Mouse (Mus musculus) lung, adult 18-20 months (tissue): Measurements from ENCODE around the gene Sobp.

Experiments
- DNase-seq, 2 experiments: peaks; one replicate each; pipeline ENCODE4 v3.0.0; 2022; ENCODE audit warnings: mixed read lengths in 2 of 2

Sobp gene

DNA sequence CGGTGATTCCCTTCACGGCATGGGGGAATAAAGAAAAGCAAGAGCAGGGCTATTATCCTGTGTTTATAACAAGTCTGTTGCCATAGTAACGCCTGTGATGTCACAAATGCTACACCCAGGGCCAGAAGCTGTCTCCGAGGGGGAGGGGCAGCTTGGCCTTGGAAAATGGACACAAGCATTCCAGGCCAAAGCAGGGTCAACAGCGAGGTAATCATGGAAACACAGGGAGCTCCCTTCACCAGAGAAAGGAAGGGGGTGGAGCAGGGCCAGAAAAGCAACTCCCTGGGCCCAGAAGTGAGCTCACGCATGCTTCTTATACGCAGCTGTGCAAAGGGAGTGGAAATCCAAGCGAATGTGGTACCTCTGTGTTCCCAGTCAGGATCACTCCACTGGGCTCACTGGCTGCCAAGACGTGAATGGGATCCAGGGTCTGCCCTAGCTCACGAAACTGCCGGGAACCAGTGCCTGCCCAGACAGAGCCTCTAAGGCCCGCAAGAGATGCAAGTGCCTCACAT is 19.2 kb downstream of the Sobp start:
- DNase-seq = peak; percentile 32 to 62

DNA sequence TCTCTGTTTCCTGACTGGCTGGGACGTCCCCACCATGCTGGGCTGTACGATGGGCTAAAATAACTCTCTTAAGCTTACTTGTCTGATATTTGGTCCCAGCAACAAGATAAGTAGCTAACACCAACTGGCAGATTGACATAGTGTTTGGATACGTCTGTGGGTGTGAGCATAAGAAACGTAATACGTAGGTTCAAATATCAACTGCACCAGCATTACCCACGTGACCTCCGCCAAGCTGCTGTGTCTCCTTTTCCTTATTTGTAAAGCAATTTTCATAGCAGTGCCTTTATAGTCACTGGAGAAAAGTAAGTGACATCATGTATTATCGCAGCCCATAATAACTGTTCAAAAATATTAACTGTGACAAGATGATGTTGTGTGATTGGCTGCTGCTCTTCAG is 21.7 kb downstream of the Sobp start:
- DNase-seq = no peak

DNA sequence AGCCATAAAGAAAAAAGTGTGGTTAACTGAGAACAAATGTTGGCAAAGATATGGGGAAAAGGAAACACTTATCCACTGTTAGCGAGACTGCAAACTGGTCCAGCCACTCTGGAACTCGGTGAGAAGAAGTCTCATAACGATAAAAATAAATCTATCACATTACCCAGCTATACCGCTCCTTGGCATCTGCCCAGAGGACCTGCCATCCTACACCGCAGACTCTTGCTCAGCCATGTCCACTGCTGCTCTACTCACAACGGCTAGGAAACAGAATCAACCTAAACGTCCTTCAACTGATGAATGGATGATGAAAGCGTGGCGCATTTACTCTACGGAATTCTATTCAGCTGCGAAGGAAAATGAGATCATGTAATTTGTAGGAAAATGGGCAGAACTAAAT is 25.9 kb downstream of the Sobp start:
- DNase-seq = no peak

DNA sequence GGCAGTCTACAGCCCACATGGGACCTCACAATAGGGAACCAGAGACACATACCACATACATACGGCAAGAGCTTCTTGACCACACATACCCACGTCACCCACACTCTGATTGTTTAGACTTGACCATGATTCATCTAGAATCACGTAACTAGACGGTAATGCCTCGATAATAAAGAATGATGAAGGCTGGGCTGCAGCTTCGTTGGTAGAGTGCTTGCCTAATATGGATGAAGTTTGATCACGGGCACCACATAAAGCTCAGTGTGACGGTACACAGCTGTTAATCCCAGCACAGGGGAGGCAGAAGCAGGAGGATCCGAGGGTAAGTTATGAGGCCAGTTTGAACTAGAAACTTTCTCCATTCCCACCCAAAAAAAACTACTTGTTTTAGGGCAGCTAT is 31.2 kb downstream of the Sobp start:
- no peak for DNase-seq

DNA sequence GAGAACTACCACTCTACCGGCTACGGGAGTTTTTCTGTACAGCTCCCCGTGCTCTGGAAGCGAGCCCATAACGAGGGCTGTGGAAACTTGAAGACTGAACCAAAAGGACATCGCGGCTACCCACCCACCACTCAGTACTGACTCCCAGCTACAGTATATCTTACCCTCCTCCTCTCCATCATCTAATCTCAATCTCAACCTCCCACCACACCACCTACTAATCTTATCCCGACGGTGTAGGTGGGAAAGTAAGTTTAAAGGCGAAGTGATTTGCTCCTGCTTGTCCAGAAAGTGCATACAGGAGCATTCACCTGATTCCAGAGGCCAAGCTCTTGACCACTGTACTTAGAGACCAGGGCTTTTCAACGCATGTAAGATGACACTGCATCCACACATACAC is 40.3 kb downstream of the Sobp start:
- DNase-seq = no peak

DNA sequence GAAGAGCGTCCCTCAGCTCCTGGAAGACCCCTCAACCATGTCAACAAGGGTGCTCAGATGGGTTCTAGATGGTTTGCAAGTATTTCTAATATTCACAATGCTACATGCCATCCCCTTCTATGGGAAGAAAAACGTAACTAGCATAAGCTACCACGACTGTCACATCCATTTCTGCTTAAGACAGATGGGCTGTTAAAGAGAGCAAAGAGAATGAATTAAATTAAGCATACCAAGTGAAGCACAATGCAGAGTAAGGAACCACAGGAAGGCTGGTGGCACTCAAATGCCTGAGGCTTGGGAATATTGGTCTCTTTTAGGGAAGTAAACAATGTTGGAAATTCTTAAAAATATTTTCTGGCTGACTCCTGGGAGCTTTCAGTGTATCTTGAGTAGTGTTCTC is 45.6 kb downstream of the Sobp start:
- DNase-seq = no peak

DNA sequence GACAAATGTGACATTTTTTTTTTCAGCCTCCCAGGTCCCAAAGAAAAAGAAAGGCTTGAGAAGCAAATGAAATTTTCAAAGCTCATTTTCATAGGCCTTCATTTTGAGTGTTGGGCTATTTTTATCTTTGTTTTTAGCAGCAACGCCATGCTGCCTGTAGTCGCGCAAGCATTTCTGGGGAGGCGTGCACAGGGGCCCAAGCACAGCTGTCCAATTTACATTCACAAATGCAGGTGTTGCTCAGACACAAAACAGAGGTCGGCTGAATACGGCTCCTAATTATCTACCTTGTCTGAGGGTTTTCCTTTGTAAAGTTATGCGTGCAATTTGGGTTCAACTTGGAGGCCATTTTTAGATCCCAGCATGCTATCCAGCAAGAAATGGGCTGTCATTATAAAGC is 49.8 kb downstream of the Sobp start:
- DNase-seq = no peak

DNA sequence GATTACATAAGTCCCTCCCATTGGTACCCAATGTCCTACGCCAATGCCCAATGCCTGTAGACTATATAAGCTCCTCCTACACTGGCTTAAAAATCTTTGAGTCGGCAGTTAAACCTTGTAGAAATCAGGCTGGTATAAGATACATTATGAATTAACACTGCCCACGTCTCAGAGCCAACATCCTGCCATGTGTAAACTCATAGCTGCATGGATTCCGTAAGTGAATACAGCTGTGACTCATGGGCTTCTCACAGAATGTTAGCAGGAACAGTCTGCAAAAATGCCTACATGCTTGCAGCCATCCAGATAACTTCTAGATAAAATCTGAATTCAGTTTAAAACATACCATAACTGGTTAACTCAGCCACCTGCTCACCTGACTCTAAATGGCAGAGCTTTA is 50.2 kb downstream of the Sobp start:
- no peak for DNase-seq

DNA sequence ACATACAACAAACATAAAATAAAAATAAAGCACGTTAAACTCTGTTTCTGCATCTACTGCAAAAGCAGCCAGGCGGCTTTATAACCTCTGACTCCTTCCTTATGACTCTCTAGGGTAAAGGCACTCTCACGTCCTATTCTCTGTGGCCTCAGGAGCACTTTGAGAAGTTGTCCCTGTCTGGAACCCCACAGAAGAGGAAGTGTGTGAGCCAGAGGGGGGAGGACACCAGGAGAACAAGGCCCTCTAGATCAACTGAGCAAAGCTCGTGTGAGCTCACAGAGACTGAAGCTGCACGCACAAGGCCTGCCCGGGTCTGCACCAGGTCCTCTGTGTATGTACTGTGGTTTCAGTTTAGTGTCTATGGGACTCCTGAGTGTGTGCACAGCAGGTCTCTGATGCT is 50.9 kb downstream of the Sobp start:
- DNase-seq = no peak

DNA sequence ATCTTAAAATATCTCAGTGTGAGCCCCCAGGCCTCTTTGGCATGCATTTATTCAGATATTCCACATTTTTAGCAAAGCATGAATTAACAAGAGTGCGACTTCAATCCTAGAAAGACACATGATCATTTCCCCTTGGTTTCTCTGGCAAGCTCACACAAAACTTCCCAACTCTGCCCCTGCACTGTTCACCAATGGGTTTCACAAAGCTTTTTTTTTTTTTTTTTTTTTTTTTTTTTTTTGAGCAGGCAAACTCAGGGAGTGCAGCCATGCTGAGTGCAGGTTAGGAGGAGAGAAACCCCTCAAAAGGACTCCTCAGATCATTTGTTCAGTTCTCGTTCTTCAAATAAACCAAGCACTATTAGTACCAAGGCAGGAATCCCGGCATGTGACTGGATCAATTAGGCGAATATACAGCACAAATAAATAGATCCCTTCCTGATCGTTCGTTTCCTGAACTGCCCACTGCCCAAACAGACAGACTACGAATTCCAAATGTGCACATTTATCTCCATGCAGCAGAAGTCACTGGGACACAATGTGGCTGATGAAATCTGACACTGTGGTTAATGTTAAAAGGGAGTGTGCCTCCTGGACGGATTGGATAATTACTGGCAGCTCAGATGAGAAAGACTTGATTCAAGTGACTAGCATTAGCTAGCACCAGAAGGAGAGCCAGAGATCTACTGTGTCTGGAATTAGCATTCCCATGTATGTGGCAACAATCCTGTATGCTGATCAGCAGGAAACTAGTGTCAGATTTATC is 53.5 kb downstream of the Sobp start:
- no peak for DNase-seq

DNA sequence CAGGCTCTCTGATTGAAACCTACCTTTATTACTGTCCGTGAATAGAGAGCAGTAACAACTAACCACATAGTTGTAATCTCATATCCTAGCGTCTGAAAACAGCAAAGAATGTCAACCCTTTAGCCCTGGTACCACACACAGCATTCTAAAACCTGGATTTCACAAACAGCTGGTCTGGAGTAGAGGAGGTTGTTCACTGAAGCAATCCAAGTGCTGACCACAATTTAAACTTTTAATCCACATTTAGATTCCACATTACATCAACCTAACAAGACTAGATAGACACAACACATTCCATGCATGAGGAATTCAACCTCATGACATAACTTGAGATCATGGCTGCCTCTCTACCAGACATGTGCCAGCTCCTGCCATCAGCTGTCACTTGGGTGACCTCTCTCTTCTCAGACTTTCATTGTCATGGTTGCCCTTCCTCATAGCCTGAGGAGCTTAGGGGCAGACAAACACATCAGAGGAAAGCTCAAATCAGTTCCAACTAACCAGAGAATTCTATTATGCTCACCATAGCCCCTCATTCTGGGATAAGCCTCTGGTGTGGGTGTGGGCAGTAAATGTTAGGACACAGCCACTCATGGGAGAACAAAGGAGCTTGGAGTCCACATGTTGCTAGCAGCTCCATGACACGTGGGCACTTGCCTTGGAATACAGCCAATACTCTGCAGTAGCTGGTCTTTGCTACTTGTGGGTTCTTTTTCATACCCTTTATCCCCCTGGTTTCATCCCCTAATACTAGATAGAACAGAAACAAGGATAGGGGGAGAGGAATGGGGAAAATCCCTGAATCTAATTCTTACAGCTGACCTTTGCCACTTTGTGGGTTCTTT is 58.0 kb downstream of the Sobp start:
- no peak for DNase-seq

DNA sequence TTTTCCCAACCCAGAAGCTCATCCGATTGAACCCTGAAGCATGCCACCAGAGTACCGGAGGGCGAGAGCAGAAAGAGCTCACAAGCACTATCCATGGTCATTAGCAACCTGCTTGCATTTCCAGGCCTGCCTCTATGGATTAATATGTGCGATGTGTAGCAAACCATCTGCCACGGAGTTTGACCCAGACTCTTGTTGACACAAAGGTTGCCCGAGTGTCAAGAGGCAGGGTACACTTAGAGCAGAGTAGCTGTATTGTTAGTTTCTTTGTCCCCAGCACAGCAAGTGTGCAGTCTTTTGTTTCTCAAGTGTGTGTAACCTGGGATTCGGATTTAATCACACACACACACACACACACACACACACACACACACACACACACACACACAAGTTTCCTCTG is 62.0 kb downstream of the Sobp start:
- peak; percentile 14 to 54 for DNase-seq

DNA sequence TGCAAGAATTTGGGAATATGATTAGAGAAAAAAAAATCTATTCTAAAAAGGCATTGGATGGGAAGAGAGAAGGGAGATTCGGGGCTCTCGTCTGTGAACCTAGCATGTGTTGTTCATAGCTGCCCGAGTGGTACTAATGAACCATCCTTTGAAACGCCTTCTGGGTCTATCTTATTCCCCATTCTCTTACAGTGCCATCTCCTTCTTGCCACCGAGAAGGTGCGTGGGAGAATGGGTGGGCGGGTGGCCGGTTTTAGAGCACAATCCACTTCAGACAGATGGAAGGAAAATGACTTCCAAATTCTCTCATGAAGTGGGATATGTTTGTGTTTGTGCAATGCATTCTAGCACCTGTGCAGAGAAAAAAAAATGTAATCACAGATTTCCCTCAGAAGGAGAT is 67.7 kb downstream of the Sobp start:
- DNase-seq = no peak

DNA sequence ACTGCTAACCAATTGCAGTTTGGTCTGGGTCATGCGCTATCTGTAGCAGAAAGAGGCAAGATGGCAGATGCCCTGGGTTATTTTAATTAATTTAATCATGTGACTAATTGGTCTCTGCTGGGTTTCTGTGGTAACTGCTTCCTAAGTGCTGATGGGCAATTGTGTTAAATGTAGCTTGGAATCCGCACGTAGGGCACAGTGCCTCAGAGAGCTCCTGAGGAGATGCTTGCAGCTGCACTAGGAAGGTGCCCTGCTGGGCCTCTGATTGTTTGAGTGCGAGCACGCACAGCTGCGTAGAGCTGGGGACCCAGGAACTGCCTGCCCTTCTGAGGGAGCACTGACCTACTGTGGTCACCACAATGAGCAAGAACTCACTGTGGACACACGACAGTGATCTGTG is 68.1 kb downstream of the Sobp start:
- no peak for DNase-seq

DNA sequence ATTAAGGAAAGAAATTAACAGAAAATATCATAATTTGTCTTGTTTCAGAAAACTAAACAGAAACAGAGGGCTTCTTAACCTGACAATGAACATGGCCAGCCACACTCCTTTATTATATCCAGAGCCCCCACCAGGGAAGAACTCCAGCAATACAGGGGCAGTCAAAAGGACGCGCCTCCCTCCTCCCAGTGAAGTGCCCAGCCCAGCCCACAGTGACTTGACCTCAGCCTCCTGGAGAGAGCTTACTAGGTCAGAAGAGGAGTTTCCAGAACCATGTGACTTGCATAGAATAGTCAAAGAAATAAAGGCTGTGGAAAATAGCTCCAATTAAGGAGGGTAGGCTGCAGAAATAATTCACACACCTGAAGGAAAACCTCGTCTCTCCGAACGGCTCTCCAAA is 73.8 kb downstream of the Sobp start:
- DNase-seq = no peak

DNA sequence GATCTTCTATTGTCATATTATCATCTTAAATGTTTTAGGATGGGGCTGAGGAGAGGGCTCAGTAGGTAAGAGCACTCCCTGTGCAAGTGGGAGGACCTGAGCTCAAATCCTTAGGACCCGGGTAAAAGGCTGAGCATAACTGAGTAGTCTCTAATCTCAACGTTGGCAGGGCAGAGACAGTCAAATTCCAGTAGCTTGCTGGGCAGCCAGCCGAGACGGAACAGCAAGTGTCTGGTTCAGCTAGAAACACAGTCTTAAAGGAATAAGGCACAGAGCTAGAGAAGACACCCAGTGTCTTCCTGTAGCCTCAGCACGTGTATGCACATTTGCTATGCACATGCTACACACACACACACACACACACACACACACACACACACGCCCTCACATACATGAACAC is 75.1 kb downstream of the Sobp start:
- no peak for DNase-seq

DNA sequence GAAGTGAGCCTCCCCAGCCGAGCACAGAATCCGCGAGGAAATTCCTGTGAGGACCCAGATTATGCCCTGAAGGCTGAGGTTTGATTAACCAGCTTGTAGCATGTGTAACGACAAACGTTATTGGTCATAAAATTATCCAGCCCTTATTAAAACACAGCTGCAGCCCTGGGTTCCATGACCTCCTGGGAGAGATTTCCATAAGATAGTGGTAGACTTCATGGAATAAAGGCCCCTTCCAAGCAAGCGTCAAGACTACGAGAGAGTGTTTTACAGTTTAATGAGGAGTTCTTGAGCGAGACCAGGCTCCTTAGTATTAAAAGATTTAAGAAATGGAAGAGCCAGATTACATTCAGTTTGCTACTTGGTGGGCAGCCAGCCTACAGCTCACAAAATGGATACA is 76.6 kb downstream of the Sobp start:
- no peak for DNase-seq

DNA sequence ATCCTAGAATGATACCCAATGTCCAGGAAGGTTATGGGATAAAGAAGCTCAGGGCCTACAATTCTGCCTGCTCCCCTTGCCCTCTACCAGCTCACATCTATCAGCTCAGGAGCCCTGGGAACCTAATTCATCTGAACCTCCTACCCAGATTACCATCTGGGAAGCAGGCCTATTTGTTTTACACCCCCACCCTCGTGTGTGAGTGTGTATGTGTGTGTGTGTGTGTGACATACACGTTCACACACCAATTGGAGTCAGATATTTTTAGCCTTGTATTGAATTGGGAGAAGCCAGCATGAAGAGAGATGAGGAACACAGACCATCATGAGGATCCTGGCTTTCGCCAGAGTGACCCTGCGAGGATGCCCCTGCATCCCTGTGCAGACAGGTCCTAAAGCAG is 77.7 kb downstream of the Sobp start:
- no peak for DNase-seq

DNA sequence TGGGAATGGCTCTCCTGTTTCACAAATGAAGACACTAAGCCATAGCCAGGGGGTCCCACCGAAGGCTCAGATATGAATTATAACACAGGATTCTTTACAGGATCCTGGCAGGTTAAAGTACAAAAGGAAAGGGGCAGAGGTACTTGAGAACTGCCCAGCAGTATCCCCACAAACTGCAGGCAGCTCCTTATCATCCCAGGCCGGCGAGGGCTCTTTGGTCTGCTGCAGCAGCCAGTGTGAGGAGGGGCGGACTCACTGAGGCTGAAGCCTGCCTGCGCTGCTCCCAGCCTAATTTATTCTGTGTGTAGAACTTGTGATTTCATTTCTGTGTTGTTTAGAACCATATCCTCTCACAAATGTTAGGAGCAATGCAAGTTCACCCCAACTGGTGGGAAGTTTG is 79.8 kb downstream of the Sobp start:
- DNase-seq = no peak

DNA sequence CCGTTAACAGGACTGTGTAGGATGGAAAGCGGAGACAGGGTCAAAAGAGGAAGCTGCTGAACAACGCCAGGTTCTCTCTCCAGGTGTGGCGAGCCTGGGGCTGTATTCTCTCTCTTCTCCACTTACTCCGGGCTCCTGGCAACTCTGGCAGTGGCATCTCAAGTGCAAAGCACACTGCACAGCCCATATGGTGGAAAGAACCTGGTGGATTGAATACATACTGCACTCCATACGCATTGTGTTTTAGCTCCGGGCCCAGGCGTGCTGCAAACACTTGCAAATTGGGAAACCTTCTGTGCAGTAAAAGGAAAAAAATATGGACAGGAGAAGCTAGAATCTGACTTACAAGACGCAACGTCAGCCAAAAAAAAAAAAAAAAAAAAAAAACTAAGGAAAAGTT is 80.9 kb downstream of the Sobp start:
- DNase-seq = no peak

DNA sequence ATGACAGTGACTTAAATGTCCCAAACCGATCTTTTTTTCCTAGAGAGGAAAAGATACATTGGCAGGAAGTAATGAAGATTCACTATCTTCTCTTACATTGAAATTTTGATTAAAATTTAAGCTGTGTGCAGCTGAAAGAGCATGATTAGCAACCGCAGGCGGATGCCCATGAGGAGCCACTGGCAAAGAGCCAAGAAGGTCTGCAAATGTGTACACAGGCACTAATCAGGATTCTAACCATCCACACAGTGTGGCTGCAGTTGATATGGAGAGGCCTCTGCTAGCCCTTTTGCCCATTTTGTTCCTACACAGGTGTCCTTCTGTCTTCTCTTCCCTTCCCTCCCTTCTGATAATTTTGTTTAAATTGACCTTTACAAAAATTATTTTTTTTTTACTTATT is 84.3 kb downstream of the Sobp start:
- no peak for DNase-seq

DNA sequence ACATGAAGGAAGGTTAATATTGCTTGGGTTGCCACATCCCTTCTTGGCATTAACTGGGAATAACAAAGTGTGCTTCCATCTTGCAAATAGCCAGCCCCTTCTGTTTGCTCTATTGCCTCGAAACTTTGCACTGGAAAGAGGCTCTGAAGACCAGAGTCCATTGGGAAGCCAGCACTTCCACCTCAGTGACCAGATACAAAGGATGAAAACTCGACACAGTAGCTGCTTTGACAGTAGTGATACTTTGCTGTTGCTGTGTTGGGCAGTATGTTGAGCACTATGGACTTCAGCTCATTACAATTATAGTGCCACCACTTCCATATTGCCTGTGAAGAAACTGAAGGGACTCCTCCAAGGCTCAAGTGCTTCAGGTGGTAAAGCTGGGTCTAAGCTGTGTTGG is 86.9 kb downstream of the Sobp start:
- DNase-seq = no peak

DNA sequence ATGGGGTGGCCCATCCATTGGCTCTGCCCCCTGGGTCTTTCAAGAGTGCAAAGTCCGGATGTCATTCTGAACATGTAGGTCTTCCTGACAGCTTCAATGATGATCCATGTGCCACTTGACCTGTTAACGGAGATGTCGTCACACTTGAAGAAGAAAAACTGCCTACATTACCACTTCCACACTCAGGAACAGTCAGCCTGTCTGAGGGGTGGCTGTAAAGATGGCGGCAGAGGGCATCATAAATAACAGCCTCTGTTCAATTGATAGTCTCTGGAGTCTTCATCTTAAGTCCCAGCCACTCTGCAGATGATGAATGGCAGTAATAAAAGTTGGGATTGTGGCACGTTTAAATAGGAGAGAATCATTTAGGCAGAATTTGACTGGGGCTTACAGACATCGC is 87.4 kb downstream of the Sobp start:
- DNase-seq = no peak

DNA sequence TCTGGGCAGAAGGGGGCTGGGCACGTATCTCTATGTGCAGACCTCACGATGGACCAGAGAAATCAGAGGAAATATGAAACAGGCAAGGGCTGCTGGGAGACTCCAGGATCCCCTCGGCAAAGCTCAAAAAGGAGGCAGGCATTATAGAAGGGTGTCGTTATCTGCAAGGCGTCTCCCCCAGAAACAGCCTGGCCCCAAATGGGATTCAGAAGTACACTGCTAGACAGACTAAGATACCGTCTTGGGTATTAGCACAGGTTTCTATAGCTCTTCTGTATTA is 90.3 kb downstream of the Sobp start:
- DNase-seq = no peak
